Mouse (Mus musculus): ENCODE results near the gene Josd1. TPM values are rescaled to one million over a fixed set of nuclear protein-coding genes. Genes with fewer than 3 reads are reported as not detected.

Gene Josd1
- total and polyA plus RNA-seq, 2 experiments from 2014 or later, result 20.2 to 54.1 TPM

- 94% methylated on average over 5 of the region's 5 CpGs for WGBS
- H3K4me1 ChIP-seq (ENCODE audit: insufficient read depth), result no peaks in the 10 kb centered on the region
- H3K36me3 ChIP-seq (ENCODE audit: insufficient read depth), result peaks cover 56% of the 10 kb centered on the region
- TF ChIP-seq CTCF (IDR thresholded peaks at IDR 0.05; ENCODE audit: low read depth), result no peak
- H3K4me3 ChIP-seq (ENCODE audit: low read depth, low read length), result no peak overlapping the region
- no peak overlapping the region for H3K4me2 ChIP-seq (ENCODE audit: low read depth)
- no peak overlapping the region for H3K9ac ChIP-seq
- no peaks in the 10 kb centered on the region for H3K9me3 ChIP-seq (ENCODE audit: low read length)
- H3K27me3 ChIP-seq (ENCODE audit: insufficient read depth, low read length), result no peaks in the 10 kb centered on the region
- DNase-seq (no peak), ATAC-seq (no peak)
- H3K27ac ChIP-seq (ENCODE audit: low read depth, low read length), result no peak overlapping the region
Observed at GRCm38 (mm10) chr15:79708229-79708822, 20.6 kb upstream of the Josd1 start.

DNA sequence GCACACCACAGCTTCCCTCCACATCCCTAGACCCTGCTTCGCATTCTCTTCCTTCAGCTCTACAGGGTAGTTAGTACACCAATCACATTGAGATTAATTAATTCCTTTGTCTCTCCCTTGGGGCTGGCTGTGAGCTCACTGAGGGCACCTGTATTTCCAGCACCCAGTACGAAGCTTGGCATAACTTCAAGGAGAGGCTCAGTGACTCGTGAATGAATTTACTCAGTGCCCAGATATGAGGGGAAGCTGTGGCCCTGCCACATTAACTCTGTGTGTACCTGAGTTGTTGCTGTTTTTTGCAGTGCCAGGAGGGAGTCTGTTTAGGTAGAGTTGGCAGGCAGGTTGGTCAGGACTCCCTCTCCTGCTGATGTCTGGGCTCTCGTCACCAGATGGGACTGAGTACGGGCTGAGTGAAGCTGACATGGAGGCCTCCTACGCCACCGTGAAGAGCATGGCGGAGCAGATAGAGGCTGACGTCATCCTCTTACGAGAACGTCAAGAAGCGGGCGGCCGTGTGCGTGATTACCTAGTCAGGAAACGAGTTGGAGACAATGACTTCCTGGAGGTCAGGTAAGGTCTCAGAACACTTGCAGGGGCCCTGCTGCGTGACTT, 19.0 kb upstream of the Josd1 start:
- H3K27me3 ChIP-seq (ENCODE audit: insufficient read depth, low read length), result no peaks in the 10 kb centered on the region
- H3K9me3 ChIP-seq (ENCODE audit: low read length), result no peaks in the 10 kb centered on the region
- ATAC-seq (no peak), DNase-seq (no peak)
- no peaks in the 10 kb centered on the region for H3K4me1 ChIP-seq (ENCODE audit: insufficient read depth)
- no peak overlapping the region for H3K27ac ChIP-seq (ENCODE audit: low read depth, low read length)
- no peak overlapping the region for H3K9ac ChIP-seq
- no peak overlapping the region for H3K4me2 ChIP-seq (ENCODE audit: low read depth)
- H3K4me3 ChIP-seq (ENCODE audit: low read depth, low read length), result no peak overlapping the region
- WGBS, result 73% methylated on average over 17 of the region's 17 CpGs
- peaks cover 40% of the 10 kb centered on the region for H3K36me3 ChIP-seq (ENCODE audit: insufficient read depth)
- TF ChIP-seq CTCF (IDR thresholded peaks at IDR 0.05; ENCODE audit: low read depth), result no peak

GRCm38 (mm10) chr15:79697558-79698187, 10.0 kb upstream of the Josd1 start:
- H3K36me3 ChIP-seq (ENCODE audit: insufficient read depth), result no peaks in the 10 kb centered on the region
- no peak overlapping the region for H3K4me2 ChIP-seq (ENCODE audit: low read depth)
- ATAC-seq (no peak), DNase-seq (no peak)
- 77% methylated on average over 9 of the region's 9 CpGs for WGBS
- 0 out of 2 replicates have a peak, but pooled peaks cover 5% of the 10 kb centered on the region for H3K4me1 ChIP-seq (ENCODE audit: insufficient read depth)
- no peak overlapping the region for H3K9ac ChIP-seq
- H3K27me3 ChIP-seq (ENCODE audit: insufficient read depth, low read length), result no peaks in the 10 kb centered on the region
- H3K9me3 ChIP-seq (ENCODE audit: low read length), result no peaks in the 10 kb centered on the region
- TF ChIP-seq CTCF (IDR thresholded peaks at IDR 0.05; ENCODE audit: low read depth), result no peak
- no peak overlapping the region for H3K4me3 ChIP-seq (ENCODE audit: low read depth, low read length)
- H3K27ac ChIP-seq (ENCODE audit: low read depth, low read length), result peak overlapping the region; percentile 29; the same call in 1 of the 2 replicates

DNA sequence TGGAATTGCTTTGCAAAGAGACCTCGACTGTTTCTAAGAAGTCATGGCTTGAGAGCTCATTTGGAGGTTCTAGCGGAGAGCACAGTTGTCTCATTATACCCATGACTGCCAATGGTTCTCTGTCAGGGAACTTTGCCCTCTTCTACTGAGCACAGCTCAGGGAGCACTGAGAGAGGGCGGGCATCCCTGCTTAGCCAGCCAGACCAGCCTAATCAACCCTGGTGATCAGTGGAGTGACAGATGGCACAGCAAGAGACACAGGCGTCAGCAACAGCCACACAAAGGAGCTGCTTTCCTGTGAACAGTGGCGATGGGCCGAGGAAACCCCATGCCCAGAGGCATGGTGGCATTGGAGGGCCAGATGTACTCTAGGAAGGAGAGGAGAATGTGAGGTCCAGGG, 9.3 kb upstream of the Josd1 start:
- no peak for TF ChIP-seq CTCF (IDR thresholded peaks at IDR 0.05; ENCODE audit: low read depth)
- Histone ChIP-seq H3K9ac (no peak overlapping the region), H3K27ac (ENCODE audit: low read depth, low read length) (peak overlapping the region; percentile 29; the same call in 1 of the 2 replicates), H3K27me3 (ENCODE audit: insufficient read depth, low read length) (no peaks in the 10 kb centered on the region), H3K9me3 (ENCODE audit: low read length) (no peaks in the 10 kb centered on the region), H3K4me1 (ENCODE audit: insufficient read depth) (0 out of 2 replicates have a peak, but pooled peaks cover 5% of the 10 kb centered on the region), H3K4me2 (ENCODE audit: low read depth) (no peak overlapping the region), H3K36me3 (ENCODE audit: insufficient read depth) (no peaks in the 10 kb centered on the region), H3K4me3 (ENCODE audit: low read depth, low read length) (no peak overlapping the region)
- peak; percentile 53 for ATAC-seq
- no peak for DNase-seq
- WGBS, result 46% methylated on average over 6 of the region's 6 CpGs

- no peak for TF ChIP-seq CTCF (IDR thresholded peaks at IDR 0.05; ENCODE audit: low read depth)
- Histone ChIP-seq H3K36me3 (ENCODE audit: insufficient read depth) (no peaks in the 10 kb centered on the region), H3K9ac (no peak overlapping the region), H3K4me1 (ENCODE audit: insufficient read depth) (0 out of 2 replicates have a peak, but pooled peaks cover 8% of the 10 kb centered on the region), H3K9me3 (ENCODE audit: low read length) (no peaks in the 10 kb centered on the region), H3K4me3 (ENCODE audit: low read depth, low read length) (no peak overlapping the region), H3K27ac (ENCODE audit: low read depth, low read length) (no peak overlapping the region), H3K4me2 (ENCODE audit: low read depth) (no peak overlapping the region), H3K27me3 (ENCODE audit: insufficient read depth, low read length) (no peaks in the 10 kb centered on the region)
- ATAC-seq, result no peak
- 88% methylated on average over 2 of the region's 2 CpGs for WGBS
- no peak for DNase-seq
Observed at GRCm38 (mm10) chr15:79696508-79696907, 8.8 kb upstream of the Josd1 start.

DNA sequence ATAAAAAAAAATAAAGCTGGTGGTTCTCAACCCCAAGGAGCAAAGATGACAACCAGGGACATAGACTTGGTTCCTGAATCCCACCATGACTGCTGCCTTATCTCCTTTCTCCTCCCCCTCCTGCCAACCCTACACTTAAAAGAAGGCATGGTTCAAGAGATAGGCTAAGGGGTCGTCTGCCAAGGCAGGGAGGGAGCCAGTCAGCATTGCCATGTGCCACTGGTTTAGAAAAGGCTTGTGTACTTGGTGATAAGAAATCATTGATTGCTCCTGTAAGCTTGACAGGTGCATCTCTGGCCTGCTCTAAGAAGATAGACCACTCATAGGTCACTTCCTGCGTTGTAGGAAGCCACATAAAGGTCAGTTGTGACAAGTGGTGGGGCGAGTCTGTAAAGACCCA, 7.8 kb upstream of the Josd1 start:
- no peak for DNase-seq
- H3K4me3 ChIP-seq (ENCODE audit: low read depth, low read length), result no peak overlapping the region
- 0 out of 2 replicates have a peak, but pooled peaks cover 10% of the 10 kb centered on the region for H3K4me1 ChIP-seq (ENCODE audit: insufficient read depth)
- H3K27me3 ChIP-seq (ENCODE audit: insufficient read depth, low read length), result no peaks in the 10 kb centered on the region
- H3K4me2 ChIP-seq (ENCODE audit: low read depth), result no peak overlapping the region
- no peak for TF ChIP-seq CTCF (IDR thresholded peaks at IDR 0.05; ENCODE audit: low read depth)
- H3K36me3 ChIP-seq (ENCODE audit: insufficient read depth), result no peaks in the 10 kb centered on the region
- H3K27ac ChIP-seq (ENCODE audit: low read depth, low read length), result no peak overlapping the region
- WGBS, result 83% methylated on average over 3 of the region's 3 CpGs
- H3K9me3 ChIP-seq (ENCODE audit: low read length), result no peaks in the 10 kb centered on the region
- ATAC-seq, result no peak
- H3K9ac ChIP-seq, result no peak overlapping the region

GRCm38 (mm10) chr15:79694512-79694911, 6.8 kb upstream of the Josd1 start:
- no peak overlapping the region for H3K27ac ChIP-seq (ENCODE audit: low read depth, low read length)
- peaks cover 10% of the 10 kb centered on the region; the same call in 1 of the 2 replicates for H3K4me1 ChIP-seq (ENCODE audit: insufficient read depth)
- no peaks in the 10 kb centered on the region for H3K9me3 ChIP-seq (ENCODE audit: low read length)
- no peak overlapping the region for H3K9ac ChIP-seq
- no peak for DNase-seq
- no peaks in the 10 kb centered on the region for H3K36me3 ChIP-seq (ENCODE audit: insufficient read depth)
- WGBS, result 95% methylated on average over 4 of the region's 4 CpGs
- no peak for ATAC-seq
- no peaks in the 10 kb centered on the region for H3K27me3 ChIP-seq (ENCODE audit: insufficient read depth, low read length)
- H3K4me3 ChIP-seq (ENCODE audit: low read depth, low read length), result no peak overlapping the region
- H3K4me2 ChIP-seq (ENCODE audit: low read depth), result no peak overlapping the region
- no peak for TF ChIP-seq CTCF (IDR thresholded peaks at IDR 0.05; ENCODE audit: low read depth)
